Mouse (Mus musculus) thymus, postnatal 4 days (tissue): ENCODE data around the gene Tex2.
"Not testable (repeated sequence)": the region's sequence is repeated elsewhere in the genome, so short reads cannot be mapped to it uniquely, and the experiment has no call there.

Source experiments
- DNase-seq: peaks from one replicate; pipeline ENCODE4 v3.0.0; 2021

The Tex2 gene

GRCm38 (mm10) chr11:106503425-106503717, 109.9 kb downstream of the Tex2 start:
- no peak for DNase-seq

- DNase-seq = no peak
Measured at GRCm38 (mm10) chr11:106502631-106503424, 110.4 kb downstream of the Tex2 start.

GRCm38 (mm10) chr11:106502159-106502505, 111.1 kb downstream of the Tex2 start:
- no peak for DNase-seq

GRCm38 (mm10) chr11:106501308-106502158, 111.7 kb downstream of the Tex2 start:
- peak; percentile 67 for DNase-seq

GRCm38 (mm10) chr11:106500393-106501307, 112.6 kb downstream of the Tex2 start:
- DNase-seq = peak; percentile 87

GRCm38 (mm10) chr11:106498739-106499379, 114.4 kb downstream of the Tex2 start:
- DNase-seq = no peak

- DNase-seq = no peak
Measured at GRCm38 (mm10) chr11:106497926-106498325, 115.3 kb downstream of the Tex2 start.

GRCm38 (mm10) chr11:106497009-106497408, 116.2 kb downstream of the Tex2 start:
- not testable (repeated sequence) for DNase-seq

GRCm38 (mm10) chr11:106492984-106493669, 120.1 kb downstream of the Tex2 start:
- no peak for DNase-seq

GRCm38 (mm10) chr11:106491393-106491792, 121.8 kb downstream of the Tex2 start:
- peak; percentile 56 for DNase-seq

GRCm38 (mm10) chr11:106490600-106490999, 122.6 kb downstream of the Tex2 start:
- DNase-seq = not testable (repeated sequence)

GRCm38 (mm10) chr11:106490057-106490456, 123.2 kb downstream of the Tex2 start:
- DNase-seq = no peak

- no peak for DNase-seq
Measured at GRCm38 (mm10) chr11:106489036-106489693, 124.1 kb downstream of the Tex2 start.

- DNase-seq = no peak
Measured at GRCm38 (mm10) chr11:106488126-106488561, 125.1 kb downstream of the Tex2 start.

GRCm38 (mm10) chr11:106487733-106488115, 125.5 kb downstream of the Tex2 start, which contains the start of gene Ern1:
TSS of gene Ern1 (minus strand) at chr11:106487852.
- peak; percentile 97 for DNase-seq

GRCm38 (mm10) chr11:106486866-106487732, 126.1 kb downstream of the Tex2 start:
- DNase-seq = no peak

GRCm38 (mm10) chr11:106486042-106486865, 127.0 kb downstream of the Tex2 start:
- DNase-seq = no peak

GRCm38 (mm10) chr11:106485611-106486010, 127.6 kb downstream of the Tex2 start:
- DNase-seq = no peak

GRCm38 (mm10) chr11:106484875-106485274, 128.3 kb downstream of the Tex2 start:
- DNase-seq = no peak
